In genomic region chr7:16924037-16924834, GRCm38 (mm10) we compare ENCODE assay signal across 8 mouse cellular contexts. TPM values are rescaled to one million over a fixed set of nuclear protein-coding genes. Genes with fewer than 3 reads are reported as not detected.
DNase-seq lines count a peak whose midpoint lies in the region; ATAC-seq and TF ChIP-seq lines count a peak whose summit lies in the region.

Calm3 (minus strand) TSS chr7:16924114.

- peak within 1 kb of the TSS; percentile 95 for H3K9ac ChIP-seq in MEL (ENCODE audit: control insufficient read depth, low read depth, low read length, poor library complexity, severe bottlenecking)
- H3K9ac ChIP-seq in forebrain, postnatal 0 days: peak within 1 kb of the TSS; percentile 67
- peak within 1 kb of the TSS; percentile 99 for H3K9ac ChIP-seq in lung, embryonic 15.5 days

- H3K9me3 ChIP-seq in MEL (replicated peaks; ENCODE audit: insufficient read depth, low read length): no peaks in the 10 kb centered on the region
- H3K9me3 ChIP-seq in forebrain, postnatal 0 days (ENCODE audit: low read length): no peaks in the 10 kb centered on the region
- no peaks in the 10 kb centered on the region for H3K9me3 ChIP-seq in lung, embryonic 15.5 days

- no peak for TF ChIP-seq RAD21 in MEL (IDR thresholded peaks at IDR 0.05; ENCODE audit: low read depth, low read length)

- H3K27me3 ChIP-seq in MEL (ENCODE audit: control insufficient read depth in 1 of 2, insufficient read depth in 2 of 2, low read length in 2 of 2): no peaks in the 10 kb centered on the region
- no peaks in the 10 kb centered on the region for H3K27me3 ChIP-seq in cerebellum, adult 2 months (ENCODE audit: control insufficient read depth, insufficient read depth, low read length)
- no peaks in the 10 kb centered on the region for H3K27me3 ChIP-seq in forebrain, postnatal 0 days (ENCODE audit: insufficient read depth, low read length)
- H3K27me3 ChIP-seq in lung, embryonic 15.5 days: no peaks in the 10 kb centered on the region

- peak within 1 kb of the TSS; percentile 84 to 96 for H3K4me3 ChIP-seq in MEL (ENCODE audit: control insufficient read depth in 1 of 2, insufficient read depth in 1 of 2, low read depth in 2 of 2, low read length in 2 of 2)
- H3K4me3 ChIP-seq in cerebellum, adult 2 months (replicated peaks; ENCODE audit: insufficient read depth, low read depth, low read length): peak within 1 kb of the TSS; percentile 97
- peak within 1 kb of the TSS; percentile 84 for H3K4me3 ChIP-seq in forebrain, postnatal 0 days (ENCODE audit: low read depth, low read length)
- H3K4me3 ChIP-seq in lung, embryonic 15.5 days: peak within 1 kb of the TSS; percentile 92

- peak in 1 of 2 experiments; percentile 91; a peak in 2 of 4 replicates for TF ChIP-seq POLR2A in MEL (IDR thresholded peaks at IDR 0.05; ENCODE audit: control insufficient read depth in 1 of 2, insufficient read depth in 1 of 2, low read depth in 1 of 2, low read length in 2 of 2, poor library complexity in 1 of 2)
- peak; percentile 60; the same call in 1 of the 2 replicates for TF ChIP-seq POLR2A in cerebellum, adult 2 months (IDR thresholded peaks at IDR 0.05; ENCODE audit: borderline replicate concordance, insufficient read depth, low read length)

- peaks cover 0 to 13% of the 10 kb centered on the region in 2 experiments; a peak in 2 of 4 replicates for H3K36me3 ChIP-seq in MEL (ENCODE audit: control insufficient read depth in 1 of 2, insufficient read depth in 2 of 2, low read length in 2 of 2)
- 0 out of 2 replicates have a peak, but pooled peaks cover 9% of the 10 kb centered on the region for H3K36me3 ChIP-seq in forebrain, postnatal 0 days (ENCODE audit: insufficient read depth)
- H3K36me3 ChIP-seq in lung, embryonic 15.5 days: peaks cover 12% of the 10 kb centered on the region

- H3K4me2 ChIP-seq in forebrain, postnatal 0 days (ENCODE audit: low read depth): peak within 1 kb of the TSS; percentile 92
- peak within 1 kb of the TSS; percentile 66 for H3K4me2 ChIP-seq in lung, embryonic 15.5 days

- peak; percentile 89 for ATAC-seq in forebrain, postnatal 0 days
- peak; percentile 93 for ATAC-seq in lung, embryonic 15.5 days (ENCODE audit: borderline replicate concordance, extremely low read depth, low FRiP score, low TSS enrichment)

- DNase-seq in MEL (ENCODE audit: low read depth, low spot score): peak; percentile 100
- DNase-seq in cerebellum, adult 2 months: peak; percentile 100
- DNase-seq in forebrain, postnatal 0 days: peak; percentile 100
- peak; percentile 99 for DNase-seq in heart, postnatal 4 days
- DNase-seq in layer of hippocampus, adult 8-10 months (ENCODE audit: low spot score in 2 of 2): peak; percentile 98 to 100
- DNase-seq in ovary, adult 18-20 months (ENCODE audit: low spot score): peak; percentile 98
- peak; percentile 100 for DNase-seq in thymus, postnatal 0 days (ENCODE audit: low spot score)

- peaks cover 41% of the 10 kb centered on the region for H3K79me2 ChIP-seq in MEL (ENCODE audit: control insufficient read depth, insufficient read depth, low read length, poor library complexity)

- peak in 1 of 2 experiments; percentile 56; a peak in 2 of 4 replicates for TF ChIP-seq EP300 in MEL (IDR thresholded peaks at IDR 0.05; ENCODE audit: low read depth in 1 of 2, low read length in 2 of 2)

- H3K4me1 ChIP-seq in MEL (ENCODE audit: control insufficient read depth in 1 of 2, insufficient read depth in 2 of 2, low read length in 2 of 2): peaks cover 0 to 13% of the 10 kb centered on the region in 2 experiments; a peak in 3 of 4 replicates
- peaks cover 8% of the 10 kb centered on the region for H3K4me1 ChIP-seq in cerebellum, adult 2 months (ENCODE audit: control insufficient read depth, insufficient read depth, low read length)
- peaks cover 16% of the 10 kb centered on the region for H3K4me1 ChIP-seq in forebrain, postnatal 0 days (ENCODE audit: insufficient read depth)
- H3K4me1 ChIP-seq in lung, embryonic 15.5 days: peaks cover 35% of the 10 kb centered on the region

- WGBS in cerebellum, adult 2 months: 2% methylated on average over 64 of the region's 64 CpGs
- 2% methylated on average over 64 of the region's 64 CpGs for WGBS in forebrain, postnatal 0 days
- WGBS in lung, embryonic 15.5 days: 2% methylated on average over 64 of the region's 64 CpGs

- peak within 1 kb of the TSS; percentile 95 for H3K27ac ChIP-seq in MEL (ENCODE audit: control insufficient read depth, low read depth, low read length)
- peak within 1 kb of the TSS; percentile 97 for H3K27ac ChIP-seq in cerebellum, adult 2 months (ENCODE audit: insufficient read depth, low read length)
- H3K27ac ChIP-seq in forebrain, postnatal 0 days (ENCODE audit: low read depth, low read length): peak within 1 kb of the TSS; percentile 100
- H3K27ac ChIP-seq in lung, embryonic 15.5 days: peak within 1 kb of the TSS; percentile 95

- TF ChIP-seq CTCF in MEL (IDR thresholded peaks at IDR 0.05 in 2 of 3, conservative IDR thresholded peaks at IDR 0.05 in 1 of 3; ENCODE audit: control insufficient read depth in 1 of 3, insufficient read depth in 1 of 3, low read depth in 2 of 3, low read length in 3 of 3, poor library complexity in 1 of 3, severe bottlenecking in 1 of 3): no peak
- no peak for TF ChIP-seq CTCF in cerebellum, adult 2 months (IDR thresholded peaks at IDR 0.05; ENCODE audit: borderline replicate concordance, insufficient read depth, low read depth, low read length)
- TF ChIP-seq CTCF in forebrain, postnatal 0 days (IDR thresholded peaks at IDR 0.05; ENCODE audit: low read depth): peak; percentile 56

TF ChIP-seq in MEL, 35 proteins besides CTCF, POLR2A, EP300 and RAD21 (continues in another document):
- TF ChIP-seq MEF2A (IDR thresholded peaks at IDR 0.05; ENCODE audit: extremely low read depth, insufficient replicate concordance, low read depth, low read length, poor library complexity, severe bottlenecking): peak; percentile 56; the same call in 1 of the 2 replicates
- TF ChIP-seq ETS1 (IDR thresholded peaks at IDR 0.05; ENCODE audit: low read depth, low read length): peak; percentile 65
- TF ChIP-seq ZC3H11A (IDR thresholded peaks at IDR 0.05; ENCODE audit: low read depth, low read length): no peak
- peak; percentile 73; the same call in 1 of the 2 replicates for TF ChIP-seq MXI1 (IDR thresholded peaks at IDR 0.05; ENCODE audit: low read depth, low read length)
- no peak for TF ChIP-seq JUND (IDR thresholded peaks at IDR 0.05; ENCODE audit: low read depth, low read length)
- peak; percentile 81 for TF ChIP-seq TCF12 (IDR thresholded peaks at IDR 0.05; ENCODE audit: low read depth, low read length)
- TF ChIP-seq TBP (IDR thresholded peaks at IDR 0.05; ENCODE audit: low read depth, low read length): peak; percentile 88
- TF ChIP-seq MYB (IDR thresholded peaks at IDR 0.05; ENCODE audit: low read depth, low read length): no peak
- no peak for TF ChIP-seq ZNF384 (IDR thresholded peaks at IDR 0.05; ENCODE audit: low read depth, low read length)
- TF ChIP-seq RCOR1 (IDR thresholded peaks at IDR 0.05; ENCODE audit: low read depth, low read length): no peak
- TF ChIP-seq MYC (IDR thresholded peaks at IDR 0.05; ENCODE audit: low read depth, low read length): peak; percentile 68
- TF ChIP-seq USF2 (IDR thresholded peaks at IDR 0.05; ENCODE audit: borderline replicate concordance in 1 of 2, insufficient read depth in 1 of 2, low read depth in 1 of 2, low read length in 2 of 2): no peak
- TF ChIP-seq GABPA (IDR thresholded peaks at IDR 0.05; ENCODE audit: low read depth, low read length): peak; percentile 65; the same call in 1 of the 2 replicates
- TF ChIP-seq MAFK (IDR thresholded peaks at IDR 0.05; ENCODE audit: borderline replicate concordance, low read depth, low read length): no peak
- peak; percentile 69; the same call in 1 of the 2 replicates for TF ChIP-seq BHLHE40 (IDR thresholded peaks at IDR 0.05; ENCODE audit: borderline replicate concordance, low read depth, low read length)
- TF ChIP-seq POLR2AphosphoS2 (IDR thresholded peaks at IDR 0.05; ENCODE audit: low read length): peak; percentile 58; the same call in 1 of the 2 replicates
- no peak for TF ChIP-seq TAL1 (IDR thresholded peaks at IDR 0.05; ENCODE audit: low read length)
- TF ChIP-seq HCFC1 (IDR thresholded peaks at IDR 0.05; ENCODE audit: low read depth, low read length): peak; percentile 83
- no peak for TF ChIP-seq E2F4 (IDR thresholded peaks at IDR 0.05; ENCODE audit: borderline replicate concordance, low read depth, low read length)
- TF ChIP-seq CHD2 (IDR thresholded peaks at IDR 0.05; ENCODE audit: low read length): no peak
- no peak; the same call in 1 of the 2 replicates for TF ChIP-seq UBTF (IDR thresholded peaks at IDR 0.05; ENCODE audit: borderline replicate concordance, insufficient read depth, low read depth, low read length)
- peak; percentile 78; the same call in 1 of the 2 replicates for TF ChIP-seq ZKSCAN1 (IDR thresholded peaks at IDR 0.05; ENCODE audit: low read depth, low read length)
- TF ChIP-seq ELF1 (IDR thresholded peaks at IDR 0.05; ENCODE audit: low read depth, low read length): peak; percentile 80
- TF ChIP-seq NRF1 (IDR thresholded peaks at IDR 0.05; ENCODE audit: insufficient read depth, low read depth, low read length, poor library complexity, severe bottlenecking): peak; percentile 70
- TF ChIP-seq KAT2A (conservative IDR thresholded peaks at IDR 0.05; ENCODE audit: low read depth, low read length): peak; percentile 88
- no peak for TF ChIP-seq POLR2AphosphoS5 (IDR thresholded peaks at IDR 0.05; ENCODE audit: borderline replicate concordance, low read depth, low read length)
- TF ChIP-seq CHD1 (IDR thresholded peaks at IDR 0.05; ENCODE audit: low read depth, low read length): peak; percentile 100
- peak; percentile 60 for TF ChIP-seq USF1 (IDR thresholded peaks at IDR 0.05; ENCODE audit: low read depth, low read length)
- no peak for TF ChIP-seq GATA1 (IDR thresholded peaks at IDR 0.05; ENCODE audit: low read depth, low read length)

RNA-seq across cellular contexts. Expression of gene Calm3, which starts in this region (rescaled TPM):
- 450 and 482 TPM in 2 replicates for total RNA-seq in MEL (2012; rRNA removed)
- polyA plus RNA-seq in MEL (2012; ENCODE audit: insufficient read depth in 1 of 2, insufficient read length in 2 of 2, low read depth in 1 of 2, low replicate concordance in 2 of 2, missing spikeins in 1 of 2): 1,000 to 10,000 TPM in 1 of 2 experiments, 100 to 1,000 TPM in 1; 515 to 1,030 TPM
- polyA plus RNA-seq in cerebellum, adult 2 months (2012; rRNA removed): 1,355 and 1,504 TPM in 2 replicates
- 1,323 and 1,444 TPM in 2 replicates for total RNA-seq in forebrain, postnatal 0 days (2014; rRNA removed)
- polyA plus RNA-seq in forebrain, postnatal 0 days (2015; fragmentation: Nextera tagmentation; extraction: Ambion mirVana): 403 and 424 TPM in 2 replicates
- 100 to 1,000 TPM; 309 to 310 TPM for total RNA-seq in heart, postnatal 4 days (2021)
- 1,000 to 10,000 TPM; 1,722 to 2,104 (median 1,900) TPM for total RNA-seq in layer of hippocampus, adult 8-10 months (2022)
- 101 and 104 TPM in 2 replicates for polyA plus RNA-seq in lung, embryonic 15.5 days (2015; fragmentation: Nextera tagmentation; extraction: Ambion mirVana)
- 201 and 212 TPM in 2 replicates for polyA plus RNA-seq in thymus, postnatal 0 days (2015; fragmentation: Nextera tagmentation; extraction: Ambion mirVana)

Comparison
In these comparisons a context has a peak if more than half of its experiments do, and no peak if none do; other contexts are left out.
1. Peak in every context shown above with its lines: DNase-seq, ATAC-seq, H3K4me3 ChIP-seq and H3K27ac ChIP-seq.